Mouse (Mus musculus) adrenal gland, postnatal 36 days (tissue): ENCODE results near the gene Gm1113. TPM values are rescaled to one million over a fixed set of nuclear protein-coding genes. Genes with fewer than 3 reads are reported as not detected.

Experiments used
- DNase-seq, 2 experiments: peaks; one replicate each; pipeline ENCODE4 v3.0.0; 2021; ENCODE audit warnings: mixed read lengths in 1 of 2
- total RNA-seq, 2 experiments: library from RNA; stranded (reverse); gene quantifications; 2 replicates each; pipeline ENCODE4 v1.2.3; 2021

Gm1113 gene
- total RNA-seq, 2 experiments from 2014 or later: not detected

DNA sequence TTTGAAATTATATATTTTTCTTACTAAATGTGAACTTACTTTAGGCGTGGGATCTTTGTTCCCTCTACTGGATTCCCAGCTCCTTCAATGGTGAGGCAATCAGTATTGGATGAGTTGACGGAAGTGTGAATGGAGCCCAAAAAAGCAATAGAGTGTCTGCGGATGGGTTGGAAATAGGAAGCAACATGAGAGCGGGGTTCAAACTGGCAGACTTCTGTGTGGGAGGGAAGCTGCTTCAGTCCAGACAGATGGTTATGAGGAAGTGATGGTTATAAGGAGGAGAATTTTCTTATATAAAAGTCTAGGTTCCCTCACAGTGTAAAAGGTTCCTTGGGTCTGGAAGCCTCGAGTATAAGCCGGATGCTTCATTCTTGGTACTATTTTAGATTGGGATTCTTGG, 38.6 kb downstream of the Gm1113 start:
- DNase-seq: no peak

DNA sequence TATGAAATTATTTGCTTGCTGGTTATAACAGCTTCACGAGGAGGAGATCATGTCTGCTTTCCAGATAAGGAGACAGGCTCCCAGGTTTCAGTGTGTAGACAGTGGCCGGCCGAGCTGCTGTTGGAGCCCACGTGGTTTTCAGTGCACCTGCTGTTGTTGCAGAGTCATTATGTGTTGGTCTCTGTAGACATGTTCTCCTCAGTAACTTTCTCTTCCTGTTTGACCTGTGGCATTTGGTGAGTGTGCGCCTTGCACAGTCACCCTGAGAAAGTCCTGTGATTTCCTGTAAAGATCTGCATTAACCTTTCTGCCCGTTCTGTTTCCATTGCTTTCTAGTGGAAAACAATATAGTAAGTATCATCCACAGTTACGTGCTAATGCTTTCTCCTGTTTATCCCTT, 42.7 kb downstream of the Gm1113 start:
- no peak for DNase-seq

DNA sequence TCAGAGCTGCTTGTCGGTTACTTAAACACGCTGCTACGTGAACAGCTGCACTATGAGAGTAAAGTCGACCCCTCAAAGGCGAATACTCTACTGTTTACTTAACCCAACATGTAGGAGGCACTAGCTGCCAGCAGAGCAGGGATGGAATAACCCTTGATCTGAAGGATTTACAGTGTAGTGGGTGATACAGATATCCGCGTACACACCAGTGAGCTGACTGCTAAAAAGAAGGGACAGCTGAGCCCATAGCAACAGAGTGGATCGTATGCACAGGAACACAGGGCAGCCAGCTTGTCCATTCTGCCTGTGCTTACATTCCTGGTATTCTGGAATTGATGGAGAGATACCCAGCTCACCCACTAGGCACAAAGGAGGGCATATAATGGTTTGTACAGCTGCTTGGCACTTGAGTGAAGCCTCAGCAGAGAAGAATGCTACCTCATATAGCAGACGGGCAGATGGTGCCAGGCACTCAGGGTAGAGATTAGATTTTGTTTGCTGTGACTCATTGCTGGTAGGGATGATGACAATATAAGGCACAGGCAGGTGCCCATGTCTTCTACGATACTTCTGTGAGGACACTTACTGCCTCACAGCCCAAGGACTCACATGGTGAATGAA, 43.9 kb downstream of the Gm1113 start:
- no peak for DNase-seq

DNA sequence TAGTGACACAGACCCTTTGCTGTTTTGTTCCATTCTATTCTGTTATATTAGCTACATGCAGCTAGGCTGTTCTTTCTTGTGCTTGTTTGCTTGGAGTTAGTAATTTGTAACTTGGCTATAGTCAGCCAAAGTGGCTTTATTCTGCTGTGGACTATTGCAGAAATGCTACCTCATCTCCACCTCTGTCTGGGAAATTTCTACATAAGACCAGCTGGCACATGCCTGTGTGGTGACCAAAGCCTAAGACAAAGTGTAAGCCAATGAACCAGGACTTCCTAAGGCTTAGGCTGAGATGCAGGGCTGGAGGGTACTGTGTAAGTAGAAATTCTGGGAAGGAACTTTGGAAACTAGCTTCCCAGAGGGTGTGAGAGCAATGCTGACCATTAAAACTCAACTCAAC, 49.2 kb downstream of the Gm1113 start:
- no peak for DNase-seq

DNA sequence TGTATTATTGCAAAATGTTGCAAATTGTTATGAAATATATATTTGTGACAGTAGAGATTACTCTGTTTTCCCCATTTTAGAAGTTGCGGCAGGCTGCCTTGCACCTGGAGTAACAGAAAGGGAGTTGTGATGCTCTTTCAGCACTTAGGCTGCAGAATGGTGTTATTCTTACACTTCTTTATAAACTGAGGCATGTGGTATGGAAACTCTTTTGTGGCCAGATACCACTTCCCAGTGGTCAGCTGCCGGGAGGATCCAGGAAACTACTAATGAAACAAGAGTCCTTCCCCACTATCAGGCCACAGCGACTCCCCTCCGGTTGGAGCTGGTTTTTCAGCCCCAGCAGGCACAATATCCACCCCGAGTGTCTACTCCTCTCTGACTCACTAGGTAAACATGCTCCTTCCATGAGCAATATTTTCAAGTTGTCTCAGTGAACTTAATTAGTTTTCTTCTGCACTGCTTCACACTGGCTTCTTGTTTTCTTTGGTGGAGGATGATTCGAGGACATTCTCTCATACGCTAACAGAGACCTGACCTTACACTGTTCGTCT, 50.7 kb downstream of the Gm1113 start:
- no peak for DNase-seq

DNA sequence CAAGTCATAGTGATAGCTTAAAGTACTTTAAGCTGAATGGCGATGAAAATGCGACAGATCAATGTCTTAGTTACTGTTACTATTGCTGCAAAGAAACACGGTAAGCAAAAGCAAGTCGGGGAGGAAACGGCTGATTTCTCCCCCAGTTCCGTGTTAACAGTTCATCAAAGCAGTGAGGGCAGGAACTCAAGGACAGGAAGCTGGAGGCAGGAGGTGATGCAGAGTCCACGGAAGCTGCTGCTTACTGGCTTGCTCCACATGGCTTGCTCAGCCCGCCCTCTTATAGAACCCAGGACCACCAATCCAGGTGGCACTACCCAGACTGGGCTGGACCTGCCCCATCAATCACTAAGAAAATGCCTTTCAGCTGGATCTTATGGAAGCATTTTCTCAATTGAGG, 58.5 kb downstream of the Gm1113 start:
- no peak for DNase-seq

Other genes starting within 250 kb of the Gm1113 start
- 10 to 100 TPM; 14.2 to 17.9 TPM for gene Cdon, start 97.1 kb downstream of the Gm1113 start, total RNA-seq
- gene Ddx25, start 40.3 kb upstream of the Gm1113 start, total RNA-seq: under 1 TPM; 0.56 to 0.79 TPM
- 10 to 100 TPM; 10.6 to 13.3 TPM for gene Pus3, start 40.3 kb upstream of the Gm1113 start, total RNA-seq
- under 1 TPM; 0.16 to 0.60 TPM for gene Pate2, start 52.0 kb upstream of the Gm1113 start, total RNA-seq
- 1 to 10 TPM; 3.3 to 4.2 TPM for gene Hyls1, start 52.1 kb upstream of the Gm1113 start, total RNA-seq
- gene Pate4, start 93.7 kb upstream of the Gm1113 start, total RNA-seq: not detected
- not detected for gene Pate3, start 129.9 kb upstream of the Gm1113 start, total RNA-seq
- gene Pate1, start 169.1 kb upstream of the Gm1113 start, total RNA-seq: not detected
- gene Gm17677, start 222.8 kb upstream of the Gm1113 start, total RNA-seq: not detected